Mouse (Mus musculus) liver, embryonic 16.5 days (tissue): ENCODE results near the gene Pheta2. TPM values are rescaled to one million over a fixed set of nuclear protein-coding genes. Genes with fewer than 3 reads are reported as not detected.

ENCODE experiments used
- ATAC-seq: fragments of 200-750 bp; cut with Nextera tagmentation; 2 replicates; pipeline ENCODE4 v1.8.0; 2017; ENCODE audit warnings: low read depth, mild to moderate bottlenecking, moderate number of reproducible peaks, moderate library complexity
- H3K27ac ChIP-seq: fragments of 300-500 bp; sonication (generic); 2 replicates; pipeline ENCODE4 v1.5.1; 2014; ENCODE audit warnings: mild to moderate bottlenecking, low read length
- H3K27me3 ChIP-seq: fragments of 300-500 bp; sonication (generic); 2 replicates; pipeline ENCODE4 v1.6.1; 2014; ENCODE audit warnings: low read depth, low read length, mixed read lengths; ENCODE audit not compliant: control insufficient read depth, insufficient read depth
- H3K36me3 ChIP-seq: fragments of 300-500 bp; sonication (generic); 2 replicates; pipeline ENCODE4 v1.6.1; 2014; ENCODE audit warnings: mild to moderate bottlenecking; ENCODE audit not compliant: control insufficient read depth, insufficient read depth
- H3K4me1 ChIP-seq: fragments of 300-500 bp; sonication (generic); 2 replicates; pipeline ENCODE4 v1.6.1; 2014; ENCODE audit warnings: low read depth, low read length, mixed read lengths; ENCODE audit not compliant: control insufficient read depth
- H3K4me2 ChIP-seq: fragments of 300-500 bp; sonication (generic); 2 replicates; pipeline ENCODE4 v1.6.1; 2014; ENCODE audit warnings: low read depth, low read length, mixed read lengths
- H3K4me3 ChIP-seq: fragments of 300-500 bp; sonication (generic); 2 replicates; pipeline ENCODE4 v1.5.1; 2014; ENCODE audit warnings: low read depth, mild to moderate bottlenecking, low read length
- H3K9ac ChIP-seq: fragments of 300-500 bp; sonication (generic); 2 replicates; pipeline ENCODE4 v1.6.1; 2014; ENCODE audit warnings: low read depth, low read length
- H3K9me3 ChIP-seq: fragments of 300-500 bp; sonication (generic); replicated peaks from 2 replicates; pipeline ENCODE4 v1.6.1; 2016; ENCODE audit warnings: low read length; ENCODE audit not compliant: control insufficient read depth
- WGBS: fragments of 180-500 bp; shearing (Covaris S2); extraction: QIAGEN DNeasy Blood & Tissue Kit; methylation state at CpG from one replicate; pipeline ENCODE4 v1.1.7; 2014; ENCODE audit not compliant: insufficient replicate concordance; 5-methylcytosine and 5-hydroxymethylcytosine counted together
- polyA plus RNA-seq: library from polyadenylated mRNA; unstranded; fragments of >200 nt; fragmentation: Nextera tagmentation; extraction: Ambion mirVana; gene quantifications from 2 replicates; pipeline ENCODE4 v1.2.1, GENCODE M21; 2015

Gene Pheta2
- polyA plus RNA-seq = 38.9 and 43.4 TPM in 2 replicates

DNA sequence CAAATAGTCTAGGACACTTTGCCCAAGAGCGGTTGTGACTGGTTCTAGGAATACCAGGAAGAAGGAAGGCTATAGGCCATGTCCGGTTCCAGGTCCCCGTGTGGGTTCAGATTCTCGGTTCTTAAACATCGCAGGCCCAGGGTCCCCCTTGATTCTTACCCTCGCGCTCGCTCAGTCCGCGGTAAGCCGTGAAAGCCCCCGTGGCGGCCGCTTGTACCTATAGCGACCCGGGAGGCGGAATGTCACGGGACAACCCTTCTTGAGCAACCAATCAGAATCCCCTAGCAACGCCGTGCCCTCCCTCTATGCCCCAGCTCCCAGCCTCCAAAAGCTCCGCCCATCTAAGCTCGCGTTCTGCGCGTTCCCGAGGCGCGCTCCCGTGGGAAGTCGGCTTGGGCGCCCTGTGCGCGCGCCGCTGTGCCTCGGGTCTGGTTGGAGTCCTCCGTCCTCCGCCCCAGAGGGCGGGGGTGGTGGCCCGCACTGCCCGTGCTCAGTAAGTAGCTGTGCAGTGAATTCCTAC lies at the start of gene Pheta2, which contains the start of the genes Naga and Smdt1:
Pheta2 (plus strand) TSS at position 350 of the 520 bp plus-strand sequence.
Naga (minus strand) TSS at position 333 of the 520 bp plus-strand sequence.
Smdt1 (plus strand) TSS at position 367 of the 520 bp plus-strand sequence.
- Histone ChIP-seq H3K4me1 (peaks cover 60% of the 10 kb centered on the region), H3K27me3 (no peaks in the 10 kb centered on the region), H3K27ac (peak within 1 kb of the TSS; percentile 100), H3K4me2 (peak within 1 kb of the TSS; percentile 94), H3K4me3 (peak within 1 kb of the TSS; percentile 77), H3K9ac (peak within 1 kb of the TSS; percentile 96), H3K9me3 (no peaks in the 10 kb centered on the region), H3K36me3 (peaks cover 36% of the 10 kb centered on the region)
- under 1% methylated on average over 41 of the region's 41 CpGs for whole genome bisulfite sequencing
- peak; percentile 77 for ATAC-seq

DNA sequence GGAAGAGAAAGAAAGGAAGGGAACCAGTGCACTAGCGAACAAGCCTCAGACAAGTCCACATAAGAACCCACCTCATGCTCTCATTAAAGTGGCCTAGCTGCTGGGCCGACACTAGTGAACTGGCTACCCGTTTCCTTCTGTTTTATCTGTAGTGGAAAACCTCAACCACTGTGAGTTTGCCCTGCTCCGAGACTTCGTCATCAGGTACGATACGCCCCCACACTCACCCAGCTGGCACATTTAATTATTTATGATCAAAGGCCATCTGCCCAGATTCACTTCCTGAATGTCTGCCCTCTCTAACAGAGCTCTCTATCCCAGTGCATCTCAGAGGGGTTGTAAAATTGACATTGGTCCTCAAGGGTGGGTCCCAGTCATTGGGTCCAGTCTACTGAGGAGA lies 48.5 kb upstream of the Pheta2 start:
- Histone ChIP-seq H3K27ac (no peak overlapping the region), H3K9me3 (no peaks in the 10 kb centered on the region), H3K4me3 (no peak overlapping the region), H3K9ac (no peak overlapping the region), H3K4me2 (no peak overlapping the region), H3K27me3 (peaks cover 8% of the 10 kb centered on the region), H3K4me1 (peaks cover 7% of the 10 kb centered on the region), H3K36me3 (no peaks in the 10 kb centered on the region)
- ATAC-seq = no peak
- 59% methylated on average over 7 of the region's 7 CpGs for WGBS

DNA sequence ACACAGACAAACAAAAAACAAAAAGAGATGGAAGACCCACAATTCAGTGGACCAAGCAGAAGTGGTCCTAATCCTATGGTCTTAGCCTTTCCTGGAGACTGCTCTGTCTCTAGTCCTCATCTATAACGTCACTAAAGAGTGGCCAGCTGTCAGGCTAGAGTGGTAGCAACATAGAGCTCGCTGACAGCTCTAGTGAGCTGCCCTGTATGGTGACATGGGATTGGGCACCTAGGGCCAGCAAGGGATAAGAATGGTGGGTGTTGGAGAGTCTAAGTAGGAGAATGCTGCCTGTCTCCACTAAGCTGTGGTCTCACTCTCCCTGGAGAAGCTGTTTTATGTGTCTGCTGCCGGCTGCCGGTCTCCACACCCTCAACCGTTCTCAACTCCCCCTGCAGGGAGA lies 45.9 kb upstream of the Pheta2 start:
- Histone ChIP-seq H3K36me3 (no peaks in the 10 kb centered on the region), H3K9me3 (no peaks in the 10 kb centered on the region), H3K9ac (no peak overlapping the region), H3K4me2 (no peak overlapping the region), H3K4me1 (peaks cover 5% of the 10 kb centered on the region), H3K27me3 (peaks cover 8% of the 10 kb centered on the region), H3K4me3 (no peak overlapping the region), H3K27ac (no peak overlapping the region)
- ATAC-seq = no peak
- WGBS = 33% methylated on average over 5 of the region's 5 CpGs

DNA sequence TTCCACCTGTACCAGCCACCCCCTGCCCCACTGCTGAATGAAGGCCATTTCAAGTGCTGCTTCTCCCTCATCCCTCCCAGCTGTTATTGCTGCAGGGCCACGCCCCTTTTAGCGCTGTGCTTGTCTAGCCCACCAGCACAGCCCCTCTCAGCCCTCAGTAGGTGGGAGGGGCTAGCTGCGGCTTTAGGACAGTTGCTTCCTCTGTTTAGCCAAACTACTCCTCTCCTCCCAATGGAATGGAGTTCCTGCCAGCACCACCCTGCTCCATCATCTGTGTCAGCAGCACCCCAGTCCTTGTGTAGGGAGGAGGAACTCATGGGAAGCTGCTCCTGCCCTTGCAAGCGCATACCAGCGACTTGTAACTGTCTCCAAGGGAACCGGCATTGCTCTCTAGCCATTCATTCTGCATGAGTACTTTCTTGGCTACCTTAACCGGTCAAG lies 45.5 kb upstream of the Pheta2 start:
- H3K27ac ChIP-seq = no peak overlapping the region
- WGBS = 21% methylated on average over 7 of the region's 7 CpGs
- H3K4me1 ChIP-seq = peaks cover 5% of the 10 kb centered on the region
- ATAC-seq = no peak
- H3K9me3 ChIP-seq = no peaks in the 10 kb centered on the region
- no peak overlapping the region for H3K4me3 ChIP-seq
- H3K27me3 ChIP-seq = peaks cover 8% of the 10 kb centered on the region
- no peak overlapping the region for H3K9ac ChIP-seq
- H3K36me3 ChIP-seq = no peaks in the 10 kb centered on the region
- H3K4me2 ChIP-seq = no peak overlapping the region

DNA sequence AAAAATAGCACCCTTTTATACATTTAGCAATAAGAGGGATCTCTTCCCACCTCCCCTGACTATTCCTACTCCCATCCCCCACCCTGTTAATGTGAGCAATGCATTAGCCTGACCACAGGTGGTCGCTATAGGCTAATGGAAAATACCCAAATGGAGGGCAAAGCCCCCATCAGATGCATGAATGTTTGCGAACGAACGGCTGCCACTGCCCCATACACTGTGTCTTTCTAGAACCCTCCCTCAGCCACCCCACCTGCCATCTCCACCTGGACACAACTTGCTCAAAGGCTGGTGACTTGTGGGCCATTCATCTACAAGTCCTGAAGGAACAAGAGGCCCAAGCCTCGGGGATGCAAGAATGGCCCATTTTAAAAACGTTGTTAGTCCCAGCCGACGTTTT lies 44.7 kb upstream of the Pheta2 start:
- Histone ChIP-seq H3K4me3 (no peak overlapping the region), H3K9ac (no peak overlapping the region), H3K27me3 (peaks cover 8% of the 10 kb centered on the region), H3K4me2 (no peak overlapping the region), H3K9me3 (no peaks in the 10 kb centered on the region), H3K36me3 (no peaks in the 10 kb centered on the region), H3K27ac (no peak overlapping the region), H3K4me1 (peaks cover 5% of the 10 kb centered on the region)
- no peak for ATAC-seq
- 37% methylated on average over 8 of the region's 8 CpGs for WGBS

DNA sequence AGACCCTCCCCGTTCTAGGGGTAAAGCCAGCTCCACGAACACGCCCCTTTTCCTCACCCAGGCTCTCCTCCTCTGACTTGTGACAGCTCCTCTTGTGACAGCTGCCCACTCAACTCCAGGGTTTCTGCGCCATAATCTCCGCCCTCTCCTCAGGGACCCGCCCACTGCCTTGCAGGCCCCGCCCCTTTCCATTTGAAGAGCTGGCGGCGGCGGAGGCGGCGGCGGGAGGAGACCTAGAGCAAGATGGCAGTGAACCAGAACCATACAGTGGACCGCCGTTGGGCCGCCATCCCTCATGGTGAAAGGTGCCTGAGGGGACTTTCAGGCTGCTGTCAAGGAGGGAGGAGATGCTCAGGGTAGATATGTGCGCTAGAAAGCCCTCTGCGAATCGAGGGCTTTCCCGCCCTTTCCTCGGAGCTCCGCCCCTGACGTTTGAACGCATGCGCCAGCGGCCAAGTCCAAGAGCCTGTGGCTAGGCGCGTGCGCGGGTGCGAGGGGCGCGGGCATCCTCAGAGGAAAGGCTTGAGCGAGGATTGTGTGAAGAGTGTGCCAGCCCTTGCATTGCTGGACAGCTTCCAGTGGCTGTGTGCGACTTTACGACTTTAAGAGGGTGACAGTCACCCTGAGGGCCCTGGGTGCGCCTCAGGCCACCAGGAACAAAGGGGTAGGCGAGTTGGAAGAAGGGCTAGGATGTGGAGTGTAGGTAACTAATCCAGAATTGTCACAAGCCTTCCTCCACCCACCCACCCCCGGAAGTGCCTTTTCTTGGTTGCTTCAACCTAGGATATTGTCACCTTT lies 39.8 kb upstream of the Pheta2 start, which contains the start of gene Wbp2nl:
Wbp2nl (plus strand) TSS at position 191 of the 798 bp plus-strand sequence.
- WGBS = 54% methylated on average over 39 of the region's 39 CpGs

DNA sequence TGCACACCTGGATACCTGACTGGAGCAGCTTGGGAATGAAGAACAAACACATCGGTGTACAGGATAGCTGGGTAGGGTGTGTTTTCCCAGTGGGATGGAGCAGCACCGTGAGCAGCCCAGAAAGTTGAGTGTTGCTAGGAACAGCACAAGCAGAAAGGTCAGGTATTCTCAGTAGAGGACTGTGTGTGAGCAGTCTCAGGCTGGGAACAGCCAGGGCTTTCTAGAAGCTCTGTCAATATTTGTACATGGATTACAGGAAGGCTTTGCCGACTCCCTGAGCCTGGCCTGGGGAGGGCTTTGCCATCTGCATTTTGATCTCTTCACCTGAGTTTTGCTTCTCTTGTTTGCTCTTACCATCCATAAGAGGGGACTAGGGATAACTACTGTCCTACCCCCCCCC lies 31.6 kb upstream of the Pheta2 start:
- Histone ChIP-seq H3K27ac (no peak overlapping the region), H3K9ac (no peak overlapping the region), H3K4me1 (peaks cover 2% of the 10 kb centered on the region; the same call in 1 of the 2 replicates), H3K4me2 (no peak overlapping the region), H3K36me3 (no peaks in the 10 kb centered on the region), H3K4me3 (no peak overlapping the region), H3K9me3 (no peaks in the 10 kb centered on the region), H3K27me3 (no peaks in the 10 kb centered on the region)
- peak; percentile 70; the same call in 1 of the 2 replicates for ATAC-seq
- 69% methylated on average over 3 of the region's 3 CpGs for WGBS

More for the DNA sequence above, 39.8 kb upstream of the Pheta2 start, which contains the start of gene Wbp2nl:
- H3K4me2 ChIP-seq = 0 out of 2 replicates have a peak within 1 kb of the TSS, but pooled peaks have one; percentile 23
- ATAC-seq = no peak
- no peak within 1 kb of the TSS for H3K27ac ChIP-seq
- H3K36me3 ChIP-seq = no peaks in the 10 kb centered on the region
- H3K9ac ChIP-seq = no peak within 1 kb of the TSS
- no peaks in the 10 kb centered on the region; the same call in 1 of the 2 replicates for H3K27me3 ChIP-seq
- H3K4me3 ChIP-seq = no peak within 1 kb of the TSS
- peaks cover 5% of the 10 kb centered on the region for H3K4me1 ChIP-seq
- no peaks in the 10 kb centered on the region for H3K9me3 ChIP-seq

DNA sequence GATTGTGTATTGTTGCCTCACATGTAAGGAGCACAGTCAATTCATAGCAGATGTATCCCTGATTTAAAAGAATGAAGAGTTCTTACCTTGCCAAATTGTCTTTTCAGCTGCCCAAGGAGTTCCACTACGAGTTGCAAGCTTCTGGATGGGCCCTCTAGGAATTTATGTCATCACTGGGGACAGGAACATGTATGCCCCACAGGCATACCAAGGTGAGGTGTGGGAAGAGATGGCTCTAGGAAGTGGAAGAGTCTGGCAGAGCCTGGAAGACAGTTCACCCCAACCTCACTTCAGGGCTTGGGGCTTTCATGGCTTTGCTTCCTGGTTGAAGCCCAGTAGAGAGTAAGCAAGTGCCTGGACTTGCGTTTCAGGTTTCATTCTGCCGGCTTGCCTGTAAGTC lies 30.3 kb upstream of the Pheta2 start:
- Histone ChIP-seq H3K27me3 (no peaks in the 10 kb centered on the region), H3K9me3 (no peaks in the 10 kb centered on the region), H3K36me3 (no peaks in the 10 kb centered on the region), H3K4me3 (no peak overlapping the region), H3K9ac (no peak overlapping the region), H3K4me1 (peaks cover 2% of the 10 kb centered on the region; the same call in 1 of the 2 replicates), H3K27ac (no peak overlapping the region), H3K4me2 (no peak overlapping the region)
- 67% methylated on average over 3 of the region's 3 CpGs for WGBS
- no peak for ATAC-seq

DNA sequence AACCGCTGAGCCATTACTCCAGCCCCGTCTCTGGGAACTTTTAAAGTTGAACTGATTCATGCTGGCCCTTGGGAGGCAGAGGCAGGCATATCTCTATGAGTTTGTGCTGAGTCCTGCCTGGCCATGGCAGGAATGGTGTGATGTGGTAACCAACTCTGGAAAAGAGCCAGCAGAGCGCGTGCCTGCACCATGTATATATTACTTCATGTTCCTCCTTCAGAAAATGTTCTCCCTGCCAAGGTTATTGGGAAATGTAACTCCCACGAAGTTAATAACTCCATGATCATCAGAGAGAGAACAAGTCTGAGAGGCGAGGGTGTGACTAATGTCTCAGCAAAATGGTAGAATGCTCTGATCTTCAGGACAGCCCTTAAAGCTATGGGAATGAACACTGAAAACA lies 20.9 kb upstream of the Pheta2 start:
- Histone ChIP-seq H3K4me1 (no peaks in the 10 kb centered on the region; the same call in 1 of the 2 replicates), H3K9me3 (no peaks in the 10 kb centered on the region), H3K4me2 (no peak overlapping the region), H3K27ac (no peak overlapping the region), H3K4me3 (no peak overlapping the region), H3K36me3 (no peaks in the 10 kb centered on the region), H3K9ac (no peak overlapping the region), H3K27me3 (no peaks in the 10 kb centered on the region)
- 63% methylated on average over 6 of the region's 6 CpGs for WGBS
- no peak for ATAC-seq
